Mouse (Mus musculus) cerebellum, adult 2 months (tissue): ENCODE measurements at regions not wholly inside any gene's neighbourhood (a gene's known extent, or its start where the extent isn't known, plus 50 kb on each side); places are given as distances from the start of the nearest gene placed in this dataset.

ENCODE experiments used
- CTCF ChIP-seq: fragments of 200-500 bp; IDR thresholded peaks from 2 replicates; pipeline ENCODE4 v1.5.1; 2011; ENCODE audit warnings: low read depth, mild to moderate bottlenecking, control low read depth, low read length, moderate library complexity, borderline replicate concordance; ENCODE audit not compliant: insufficient read depth
- POLR2A ChIP-seq: fragments of 200-500 bp; IDR thresholded peaks from 2 replicates; pipeline ENCODE4 v1.6.1; 2011; ENCODE audit warnings: low read length, control low read depth, borderline replicate concordance; ENCODE audit not compliant: insufficient read depth

GRCm38 (mm10) chr10:124528175-124528574 is 861.1 kb downstream of the Slc16a7 start:
- no peak for TF ChIP-seq CTCF
- no peak for TF ChIP-seq POLR2A
